Mouse (Mus musculus) liver, postnatal 0 days (tissue): Measurements from ENCODE around the gene Zpr1.

ENCODE experiments used
- CTCF ChIP-seq: sonication (generic); IDR thresholded peaks from 2 replicates; pipeline ENCODE4 v1.5.1; 2016; ENCODE audit warnings: antibody characterized with exemption, low read depth
- EP300 ChIP-seq: IDR thresholded peaks from 2 replicates; pipeline ENCODE4 v1.6.1; 2016; ENCODE audit warnings: antibody characterized with exemption, low read depth, mild to moderate bottlenecking

GRCm38 (mm10) chr9:46256177-46256576 is 16.7 kb upstream of the Zpr1 start:
- no peak for TF ChIP-seq CTCF
- no peak for TF ChIP-seq EP300
